Mouse (Mus musculus): ENCODE data around the gene Olfr598.
"Not testable (repeated sequence)": the region's sequence is repeated elsewhere in the genome, so short reads cannot be mapped to it uniquely, and the experiment has no call there.

The Olfr598 gene

GRCm38 (mm10) chr7:103323268-103323667, at the start of gene Olfr598:
Gene Olfr598, plus strand, starts transcription at chr7:103323568.
- in situ Hi-C loops (cut with MboI, MseI): no loop called here

DNA sequence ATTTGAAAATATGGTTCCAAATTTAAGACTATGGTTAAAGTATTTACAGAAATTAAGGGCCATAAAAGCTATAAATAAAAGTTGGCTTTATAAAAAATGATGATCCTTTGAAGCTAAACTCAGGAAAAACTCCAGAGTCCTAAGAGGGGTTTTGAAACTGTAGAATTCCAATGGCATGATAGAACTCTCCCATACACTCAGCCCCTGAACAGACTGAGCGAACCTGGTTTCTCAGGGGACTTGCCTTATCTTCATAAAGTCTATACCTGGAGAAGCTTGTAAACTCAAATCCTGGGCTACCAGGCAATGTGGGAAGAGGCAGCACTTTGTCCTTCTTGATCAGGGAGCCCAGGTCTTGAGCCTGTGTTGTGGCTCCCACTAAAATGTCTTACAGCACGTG, 18.0 kb upstream of the Olfr598 start, which contains the start of gene Olfr596:
Gene Olfr596 (plus strand): TSS at position 301 of the 400 bp plus-strand sequence.
- in situ Hi-C loops (cut with MboI, MseI): loop anchor here in 1 of 2 experiments (5.0 kb wide), 1 partner anchor 77 kb away; no protein-coding TSS in a partner anchor

DNA sequence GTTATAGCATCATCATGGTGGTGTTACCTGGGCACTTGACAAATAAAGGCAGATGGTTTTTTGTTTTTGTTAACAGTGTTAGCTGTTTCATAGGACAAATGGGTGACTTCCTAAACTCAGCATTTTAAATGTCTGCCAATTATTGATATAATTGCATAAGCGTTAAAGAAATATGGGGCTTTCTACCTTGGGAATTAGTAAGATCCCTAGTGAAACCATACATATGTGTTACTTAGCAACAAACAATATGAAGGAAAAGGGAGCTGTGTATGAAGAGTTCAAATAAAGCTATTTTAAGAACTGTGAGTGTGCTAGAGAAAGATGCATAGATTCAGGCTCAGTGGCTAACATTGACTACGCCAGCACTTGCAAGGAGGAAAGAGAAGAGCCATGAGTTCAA, 7.4 kb upstream of the Olfr598 start, which contains the start of gene Olfr597:
Gene Olfr597 (plus strand): TSS at position 301 of the 400 bp plus-strand sequence.
- in situ Hi-C loops (cut with MboI, MseI): not testable (repeated sequence)

- in situ Hi-C loops (cut with MboI, MseI): no loop called here
These were observed 12.2 kb downstream of the Olfr598 start, which contains the start of gene Olfr599 for GRCm38 (mm10) chr7:103335617-103336016. Gene Olfr599, plus strand, starts transcription at chr7:103335917.

DNA sequence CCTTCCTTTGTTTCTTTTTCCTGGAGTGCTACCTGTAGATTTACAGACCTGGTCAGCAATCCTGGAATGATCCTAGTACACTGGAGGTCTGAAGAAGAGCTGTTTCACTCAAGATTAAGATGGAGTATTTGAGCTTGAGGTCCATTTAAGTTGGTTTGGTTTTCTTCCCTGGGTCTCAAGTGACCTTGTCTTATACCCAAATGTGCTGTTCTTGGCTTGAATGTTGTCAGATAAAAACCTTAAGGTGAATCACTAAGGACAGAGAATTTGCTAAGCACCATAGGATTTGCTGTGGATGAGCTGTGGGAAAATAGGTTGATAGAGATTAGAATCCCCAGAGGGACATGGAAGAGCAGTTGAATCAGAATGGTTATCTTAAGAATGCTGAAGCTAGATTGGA, 26.2 kb downstream of the Olfr598 start, which contains the start of gene Olfr600:
Gene Olfr600 (minus strand): TSS at position 101 of the 400 bp plus-strand sequence.
- in situ Hi-C loops (cut with MboI, MseI): no loop called here

DNA sequence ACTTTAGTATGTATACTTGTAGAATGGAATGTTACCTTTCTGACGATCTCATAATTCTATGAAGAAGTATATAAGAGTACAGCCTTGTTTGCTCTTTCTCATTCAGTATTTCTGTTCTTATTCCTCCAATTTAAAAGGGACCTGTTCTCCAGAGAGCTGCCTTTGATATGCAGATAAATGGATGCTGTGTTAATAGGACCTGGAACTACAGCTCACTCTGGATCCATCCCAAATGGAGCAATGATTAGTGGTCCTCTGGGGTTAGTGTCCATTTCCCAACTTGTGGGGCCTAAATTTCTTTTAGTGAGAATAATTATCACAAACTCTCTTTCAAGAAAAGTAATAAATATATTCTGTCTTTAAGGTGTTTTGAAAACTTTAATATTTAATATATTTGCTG, 39.2 kb downstream of the Olfr598 start, which contains the start of gene Olfr601:
Gene Olfr601 (minus strand): TSS at position 101 of the 400 bp plus-strand sequence.
- in situ Hi-C loops (cut with MboI, MseI): no loop called here
